Mouse (Mus musculus) ES-E14 (cell line): ENCODE data around the gene Zc3h10.

Experiments
- CHD2 ChIP-seq: IDR thresholded peaks from 2 replicates; pipeline ENCODE4 v1.6.1; 2014; ENCODE audit warnings: mild to moderate bottlenecking, low read depth, low read length, inconsistent platforms
- HCFC1 ChIP-seq: IDR thresholded peaks from 2 replicates; pipeline ENCODE4 v1.6.1; 2012; ENCODE audit warnings: low read length, inconsistent platforms, borderline replicate concordance; ENCODE audit not compliant: insufficient read depth
- MAFK ChIP-seq: IDR thresholded peaks from 2 replicates; pipeline ENCODE4 v1.6.1; 2014; ENCODE audit warnings: mild to moderate bottlenecking, low read depth, low read length, inconsistent platforms; ENCODE audit not compliant: insufficient read depth
- ZC3H11A ChIP-seq: IDR thresholded peaks from 2 replicates; pipeline ENCODE4 v1.6.1; 2012; ENCODE audit warnings: low read depth, mild to moderate bottlenecking, inconsistent platforms, low read length, borderline replicate concordance
- ZNF384 ChIP-seq: IDR thresholded peaks from 2 replicates; pipeline ENCODE4 v1.6.1; 2012; ENCODE audit warnings: low read depth, low read length, inconsistent platforms

- no peak for TF ChIP-seq CHD2
- no peak for TF ChIP-seq HCFC1
- TF ChIP-seq ZNF384 = no peak
- TF ChIP-seq MAFK = no peak
- no peak for TF ChIP-seq ZC3H11A
Observed at GRCm38 (mm10) chr10:128578330-128578729, 30.8 kb upstream of the Zc3h10 start.
